Mouse (Mus musculus): ENCODE measurements at regions not wholly inside any gene's neighbourhood (a gene's known extent, or its start where the extent isn't known, plus 50 kb on each side); places are given as distances from the start of the nearest gene placed in this dataset.
"Not testable (repeated sequence)": the region's sequence is repeated elsewhere in the genome, so short reads cannot be mapped to it uniquely, and the experiment has no call there.

DNA sequence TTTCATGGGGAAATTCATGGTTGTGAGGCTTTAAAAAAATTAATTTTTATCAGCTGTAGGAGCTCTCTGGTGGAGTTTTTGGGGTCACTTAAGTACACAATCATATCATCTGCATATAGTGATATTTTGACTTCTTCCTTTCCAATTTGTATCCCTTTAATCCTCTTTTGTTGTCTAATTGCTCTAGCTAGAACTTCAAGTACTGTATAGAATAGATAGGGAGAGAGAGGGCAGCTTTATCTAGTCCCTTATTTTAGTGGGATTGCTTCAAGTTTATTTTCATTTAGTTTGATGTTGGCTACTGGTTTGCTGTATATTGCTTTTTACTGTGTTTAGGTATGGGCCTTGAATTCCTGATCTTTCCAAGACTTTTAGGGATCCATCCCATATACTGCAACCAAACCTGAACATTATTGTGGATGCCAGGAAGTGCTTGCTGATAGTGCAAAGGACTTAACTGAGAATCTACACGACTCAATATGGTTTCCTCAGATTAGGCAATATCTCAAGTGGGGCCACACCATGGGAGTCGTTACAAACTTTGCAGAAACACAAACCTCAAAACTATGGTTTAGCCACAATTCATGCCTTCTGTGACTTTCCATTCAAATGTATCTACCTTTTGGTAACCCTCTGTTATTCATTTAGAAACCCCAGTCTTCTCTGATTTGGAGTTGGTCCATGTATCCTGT lies 878.4 kb upstream of the Olfr1507 start:
- H3K36me3 ChIP-seq (ENCODE audit: control insufficient read depth, insufficient read depth, low read length, poor library complexity, severe bottlenecking); H3K9me3 ChIP-seq (replicated peaks; ENCODE audit: control insufficient read depth, insufficient read depth, low read length, poor library complexity, severe bottlenecking): not testable (repeated sequence)

DNA sequence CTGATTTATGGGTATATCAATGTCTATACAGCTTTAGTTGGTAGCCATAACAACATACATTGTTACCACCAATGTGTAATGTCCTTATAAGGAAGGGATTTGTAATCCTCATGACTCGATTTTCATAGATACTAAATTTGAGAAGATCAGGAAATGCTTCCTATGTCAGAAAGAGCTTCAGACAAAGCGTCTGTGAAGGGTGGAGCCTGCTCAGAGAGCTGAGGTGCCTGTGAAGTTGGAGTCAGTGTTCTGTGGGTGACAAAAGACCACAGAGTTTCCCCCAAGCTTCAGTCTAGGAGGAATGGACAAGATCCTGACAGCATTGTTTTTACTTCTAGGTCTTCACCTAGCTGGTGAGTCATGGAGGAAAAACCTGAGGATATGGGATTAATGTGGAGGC lies 874.2 kb upstream of the Olfr1507 start:
- no peaks in the 10 kb centered on the region for H3K9me3 ChIP-seq (replicated peaks; ENCODE audit: control insufficient read depth, insufficient read depth, low read length, poor library complexity, severe bottlenecking)
- H3K4me3 ChIP-seq (ENCODE audit: low read depth, low read length), result no peak overlapping the region
- H3K4me1 ChIP-seq (ENCODE audit: control insufficient read depth, insufficient read depth, low read length), result no peaks in the 10 kb centered on the region
- no peak overlapping the region for H3K9ac ChIP-seq (ENCODE audit: low read depth, poor library complexity, severe bottlenecking)
- H3K36me3 ChIP-seq (ENCODE audit: control insufficient read depth, insufficient read depth, low read length, poor library complexity, severe bottlenecking), result no peaks in the 10 kb centered on the region
- TF ChIP-seq CTCF (IDR thresholded peaks at IDR 0.05; ENCODE audit: low read depth, low read length) (no peak), POLR2A (IDR thresholded peaks at IDR 0.05; ENCODE audit: insufficient read depth, low read length) (no peak), EP300 (IDR thresholded peaks at IDR 0.05; ENCODE audit: insufficient read depth, low read depth, low read length) (no peak)
- H3K27ac ChIP-seq (ENCODE audit: insufficient read depth, low read length), result no peak overlapping the region
- H3K27me3 ChIP-seq (ENCODE audit: control insufficient read depth, insufficient read depth, low read length, poor library complexity, severe bottlenecking), result no peaks in the 10 kb centered on the region

More for the DNA sequence above, 878.4 kb upstream of the Olfr1507 start:
- not testable (repeated sequence) for H3K4me1 ChIP-seq (ENCODE audit: control insufficient read depth, insufficient read depth, low read length); H3K27ac ChIP-seq (ENCODE audit: insufficient read depth, low read length); H3K9ac ChIP-seq (ENCODE audit: low read depth, poor library complexity, severe bottlenecking); H3K4me3 ChIP-seq (ENCODE audit: low read depth, low read length); H3K27me3 ChIP-seq (ENCODE audit: control insufficient read depth, insufficient read depth, low read length, poor library complexity, severe bottlenecking)

DNA sequence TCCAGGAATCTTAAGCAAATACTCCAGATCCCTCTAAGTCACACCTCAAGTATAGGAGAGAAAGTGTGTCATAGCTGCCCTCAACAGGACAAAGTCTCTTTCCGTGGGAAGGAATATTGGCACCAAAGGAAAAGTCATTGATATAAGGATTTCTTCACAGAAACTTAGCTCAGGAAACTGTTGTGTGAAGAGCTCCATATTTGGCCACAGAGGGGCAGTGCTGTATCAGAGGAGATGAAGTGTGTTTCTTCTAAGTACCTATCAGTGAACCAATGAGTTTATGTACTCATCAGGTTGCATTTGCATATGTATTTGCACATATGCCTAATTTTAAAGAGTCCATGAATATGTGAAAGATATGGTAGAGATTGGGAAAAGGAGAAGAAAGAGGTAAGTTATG lies 871.9 kb upstream of the Olfr1507 start:
- H3K36me3 ChIP-seq (ENCODE audit: control insufficient read depth, insufficient read depth, low read length, poor library complexity, severe bottlenecking); H3K27me3 ChIP-seq (ENCODE audit: control insufficient read depth, insufficient read depth, low read length, poor library complexity, severe bottlenecking); H3K27ac ChIP-seq (ENCODE audit: insufficient read depth, low read length); H3K4me3 ChIP-seq (ENCODE audit: low read depth, low read length); H3K9ac ChIP-seq (ENCODE audit: low read depth, poor library complexity, severe bottlenecking); H3K9me3 ChIP-seq (replicated peaks; ENCODE audit: control insufficient read depth, insufficient read depth, low read length, poor library complexity, severe bottlenecking); H3K4me1 ChIP-seq (ENCODE audit: control insufficient read depth, insufficient read depth, low read length): not testable (repeated sequence)

DNA sequence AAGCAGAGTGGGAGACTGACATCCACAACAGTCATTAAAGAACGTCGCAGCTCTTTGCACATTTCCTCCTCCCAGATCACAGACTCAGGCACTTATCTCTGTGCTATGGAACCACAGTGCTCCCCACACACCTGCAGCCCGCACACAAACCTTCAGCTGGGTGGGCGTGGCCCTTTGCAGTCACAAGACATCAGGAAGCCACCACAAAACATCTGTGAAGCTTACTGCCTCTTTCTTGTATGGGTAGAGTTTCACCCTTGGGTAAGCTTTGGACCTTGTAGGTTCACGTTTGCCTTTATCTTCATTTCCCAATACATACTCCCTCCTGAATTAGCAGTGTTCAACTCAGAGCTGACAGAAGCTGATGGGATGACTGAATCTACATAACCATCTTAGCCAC lies 868.4 kb upstream of the Olfr1507 start:
- H3K27ac ChIP-seq (ENCODE audit: insufficient read depth, low read length); H3K9ac ChIP-seq (ENCODE audit: low read depth, poor library complexity, severe bottlenecking); H3K9me3 ChIP-seq (replicated peaks; ENCODE audit: control insufficient read depth, insufficient read depth, low read length, poor library complexity, severe bottlenecking); H3K36me3 ChIP-seq (ENCODE audit: control insufficient read depth, insufficient read depth, low read length, poor library complexity, severe bottlenecking); H3K27me3 ChIP-seq (ENCODE audit: control insufficient read depth, insufficient read depth, low read length, poor library complexity, severe bottlenecking); H3K4me1 ChIP-seq (ENCODE audit: control insufficient read depth, insufficient read depth, low read length); H3K4me3 ChIP-seq (ENCODE audit: low read depth, low read length): not testable (repeated sequence)

GRCm38 (mm10) chr14:53362054-53362453 lies 866.5 kb upstream of the Olfr1507 start:
- not testable (repeated sequence) for H3K9ac ChIP-seq (ENCODE audit: low read depth, poor library complexity, severe bottlenecking); H3K4me3 ChIP-seq (ENCODE audit: low read depth, low read length); H3K9me3 ChIP-seq (replicated peaks; ENCODE audit: control insufficient read depth, insufficient read depth, low read length, poor library complexity, severe bottlenecking); H3K36me3 ChIP-seq (ENCODE audit: control insufficient read depth, insufficient read depth, low read length, poor library complexity, severe bottlenecking); H3K27me3 ChIP-seq (ENCODE audit: control insufficient read depth, insufficient read depth, low read length, poor library complexity, severe bottlenecking); H3K27ac ChIP-seq (ENCODE audit: insufficient read depth, low read length); H3K4me1 ChIP-seq (ENCODE audit: control insufficient read depth, insufficient read depth, low read length)

DNA sequence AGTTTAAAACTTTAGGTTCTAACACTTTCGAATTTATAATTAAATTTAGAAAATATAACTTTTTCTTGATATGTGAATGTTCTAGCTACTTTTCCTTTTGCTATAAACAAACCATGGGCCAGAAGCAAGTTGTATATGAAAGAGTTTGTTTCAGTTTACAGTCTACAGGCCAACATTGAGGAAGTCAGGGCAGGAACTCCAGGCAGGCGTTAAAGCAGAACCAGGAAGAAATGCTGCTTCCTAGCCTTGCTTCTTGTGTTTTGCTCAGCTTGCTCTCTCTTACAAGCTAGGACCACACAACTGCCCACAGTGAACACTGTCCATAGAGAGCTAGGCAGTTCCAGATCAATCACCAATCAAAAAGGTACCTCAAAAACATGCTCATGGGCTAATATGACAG lies 861.9 kb upstream of the Olfr1507 start:
- not testable (repeated sequence) for H3K9ac ChIP-seq (ENCODE audit: low read depth, poor library complexity, severe bottlenecking); H3K27ac ChIP-seq (ENCODE audit: insufficient read depth, low read length); H3K9me3 ChIP-seq (replicated peaks; ENCODE audit: control insufficient read depth, insufficient read depth, low read length, poor library complexity, severe bottlenecking); H3K27me3 ChIP-seq (ENCODE audit: control insufficient read depth, insufficient read depth, low read length, poor library complexity, severe bottlenecking); H3K4me3 ChIP-seq (ENCODE audit: low read depth, low read length); H3K36me3 ChIP-seq (ENCODE audit: control insufficient read depth, insufficient read depth, low read length, poor library complexity, severe bottlenecking); H3K4me1 ChIP-seq (ENCODE audit: control insufficient read depth, insufficient read depth, low read length)

DNA sequence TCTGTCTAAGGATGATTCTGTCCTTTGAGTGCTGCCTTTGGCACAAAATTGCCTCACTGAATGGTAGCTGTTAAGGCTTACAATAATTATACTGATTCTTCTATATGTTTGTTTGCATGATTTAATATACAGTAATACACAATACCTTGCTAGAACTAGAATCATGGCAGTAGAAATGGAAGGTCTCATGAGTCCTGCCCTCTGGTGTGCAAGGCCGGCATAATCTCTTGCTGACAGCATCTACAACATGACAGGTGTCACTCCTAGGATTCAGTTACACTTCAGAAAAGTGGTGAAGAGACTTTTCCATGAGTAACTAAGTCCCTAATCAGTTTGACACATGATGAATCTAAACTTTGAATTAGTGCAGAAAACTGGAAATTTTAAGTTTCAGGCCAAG lies 861.2 kb upstream of the Olfr1507 start:
- not testable (repeated sequence) for H3K36me3 ChIP-seq (ENCODE audit: control insufficient read depth, insufficient read depth, low read length, poor library complexity, severe bottlenecking); H3K9me3 ChIP-seq (replicated peaks; ENCODE audit: control insufficient read depth, insufficient read depth, low read length, poor library complexity, severe bottlenecking); H3K4me3 ChIP-seq (ENCODE audit: low read depth, low read length); H3K4me1 ChIP-seq (ENCODE audit: control insufficient read depth, insufficient read depth, low read length); H3K27me3 ChIP-seq (ENCODE audit: control insufficient read depth, insufficient read depth, low read length, poor library complexity, severe bottlenecking); H3K9ac ChIP-seq (ENCODE audit: low read depth, poor library complexity, severe bottlenecking); H3K27ac ChIP-seq (ENCODE audit: insufficient read depth, low read length)

- H3K9ac ChIP-seq (ENCODE audit: low read depth, poor library complexity, severe bottlenecking); H3K27me3 ChIP-seq (ENCODE audit: control insufficient read depth, insufficient read depth, low read length, poor library complexity, severe bottlenecking); H3K27ac ChIP-seq (ENCODE audit: insufficient read depth, low read length); H3K9me3 ChIP-seq (replicated peaks; ENCODE audit: control insufficient read depth, insufficient read depth, low read length, poor library complexity, severe bottlenecking); H3K4me1 ChIP-seq (ENCODE audit: control insufficient read depth, insufficient read depth, low read length); H3K36me3 ChIP-seq (ENCODE audit: control insufficient read depth, insufficient read depth, low read length, poor library complexity, severe bottlenecking); H3K4me3 ChIP-seq (ENCODE audit: low read depth, low read length): not testable (repeated sequence)
Observed at GRCm38 (mm10) chr14:53351457-53351856, 855.9 kb upstream of the Olfr1507 start.

DNA sequence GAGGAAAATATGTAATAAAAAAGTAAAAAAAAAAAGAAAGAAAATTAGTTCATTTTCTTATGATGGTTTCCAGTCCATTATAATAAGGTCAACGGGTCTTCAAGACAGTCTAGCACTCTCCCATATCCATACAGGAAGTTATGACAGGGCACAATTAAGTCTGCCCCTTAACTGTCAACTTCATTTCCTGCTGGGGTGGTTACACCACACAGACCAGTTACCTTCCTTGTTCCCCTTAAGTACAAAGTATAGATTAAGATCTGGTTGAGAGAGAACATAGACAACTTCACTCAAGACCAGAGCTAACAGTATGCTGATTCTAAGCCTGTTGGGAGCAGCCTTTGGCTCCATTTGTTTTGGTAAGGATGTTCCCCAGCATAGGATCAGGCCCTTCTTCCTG lies 855.2 kb upstream of the Olfr1507 start:
- not testable (repeated sequence) for H3K27me3 ChIP-seq (ENCODE audit: control insufficient read depth, insufficient read depth, low read length, poor library complexity, severe bottlenecking); H3K36me3 ChIP-seq (ENCODE audit: control insufficient read depth, insufficient read depth, low read length, poor library complexity, severe bottlenecking); H3K4me1 ChIP-seq (ENCODE audit: control insufficient read depth, insufficient read depth, low read length); H3K27ac ChIP-seq (ENCODE audit: insufficient read depth, low read length); H3K4me3 ChIP-seq (ENCODE audit: low read depth, low read length); H3K9me3 ChIP-seq (replicated peaks; ENCODE audit: control insufficient read depth, insufficient read depth, low read length, poor library complexity, severe bottlenecking); H3K9ac ChIP-seq (ENCODE audit: low read depth, poor library complexity, severe bottlenecking)

- not testable (repeated sequence) for H3K27me3 ChIP-seq (ENCODE audit: control insufficient read depth, insufficient read depth, low read length, poor library complexity, severe bottlenecking); H3K4me1 ChIP-seq (ENCODE audit: control insufficient read depth, insufficient read depth, low read length); H3K36me3 ChIP-seq (ENCODE audit: control insufficient read depth, insufficient read depth, low read length, poor library complexity, severe bottlenecking); H3K9ac ChIP-seq (ENCODE audit: low read depth, poor library complexity, severe bottlenecking); H3K27ac ChIP-seq (ENCODE audit: insufficient read depth, low read length); H3K9me3 ChIP-seq (replicated peaks; ENCODE audit: control insufficient read depth, insufficient read depth, low read length, poor library complexity, severe bottlenecking); H3K4me3 ChIP-seq (ENCODE audit: low read depth, low read length)
Observed at GRCm38 (mm10) chr14:53349111-53349510, 853.6 kb upstream of the Olfr1507 start.
